Mouse (Mus musculus) gastrocnemius, postnatal 36 days (tissue): ENCODE measurements around the gene Bpi. TPM values are rescaled to one million over a fixed set of nuclear protein-coding genes. Genes with fewer than 3 reads are reported as not detected.

Source experiments
- DNase-seq, 2 experiments: peaks; one replicate each; pipeline ENCODE4 v3.0.0; 2022
- intact Hi-C: fragments of 180-260 bp; cut with DNase I; formaldehyde crosslinking; loops from one replicate; pipeline ENCODE4 v1.15.1; 2025
- long read RNA-seq, 2 experiments: library from polyadenylated mRNA; stranded (forward); transcript quantifications; one replicate each; pipeline ENCODE4 v2.0.0; 2021
- total RNA-seq, 2 experiments: library from RNA; stranded (reverse); gene quantifications; 2 replicates each; pipeline ENCODE4 v1.2.3; 2021

Bpi gene
- total RNA-seq: not detected
- long read RNA-seq, experiment 1: 0 reads
- long read RNA-seq, experiment 2: 0 reads

GRCm38 (mm10) chr2:158258005-158258418 lies at the start of gene Bpi:
Gene Bpi, plus strand, starts transcription at chr2:158258094.
- no peak for DNase-seq
- intact Hi-C loops: loop anchor here (1.0 kb wide), 1 partner anchor 50 kb away; no protein-coding TSS in a partner anchor

GRCm38 (mm10) chr2:158209776-158210175 lies 48.1 kb upstream of the Bpi start:
- no peak for DNase-seq
- intact Hi-C loops: loop anchor here (5.0 kb wide), 2 partner anchors 133 to 602 kb away; no protein-coding TSS in a partner anchor

DNA sequence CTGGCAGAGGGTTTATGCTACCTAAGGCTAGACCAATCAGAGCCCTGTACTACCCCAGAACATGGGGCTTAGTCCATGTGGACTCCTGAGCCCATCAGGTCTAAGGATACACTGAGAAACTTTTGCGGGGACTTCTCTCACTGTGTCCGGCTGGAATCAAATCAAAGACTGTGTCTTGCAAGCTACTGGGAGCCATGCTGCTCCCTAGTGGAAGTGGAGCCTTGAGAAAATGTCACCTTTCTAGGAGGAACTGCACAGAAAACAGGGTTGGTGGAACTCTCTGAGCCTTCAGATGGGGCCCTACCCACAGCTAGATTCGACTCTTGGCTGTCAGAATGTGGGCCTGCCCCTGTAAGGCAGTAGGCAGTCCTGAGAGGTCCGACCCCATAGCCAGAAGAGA lies 47.4 kb upstream of the Bpi start:
- intact Hi-C loops: no loop called here
- DNase-seq: peak in 1 of 2 experiments; percentile 40

GRCm38 (mm10) chr2:158210958-158211357 lies 46.9 kb upstream of the Bpi start:
- intact Hi-C loops: no loop called here

DNA sequence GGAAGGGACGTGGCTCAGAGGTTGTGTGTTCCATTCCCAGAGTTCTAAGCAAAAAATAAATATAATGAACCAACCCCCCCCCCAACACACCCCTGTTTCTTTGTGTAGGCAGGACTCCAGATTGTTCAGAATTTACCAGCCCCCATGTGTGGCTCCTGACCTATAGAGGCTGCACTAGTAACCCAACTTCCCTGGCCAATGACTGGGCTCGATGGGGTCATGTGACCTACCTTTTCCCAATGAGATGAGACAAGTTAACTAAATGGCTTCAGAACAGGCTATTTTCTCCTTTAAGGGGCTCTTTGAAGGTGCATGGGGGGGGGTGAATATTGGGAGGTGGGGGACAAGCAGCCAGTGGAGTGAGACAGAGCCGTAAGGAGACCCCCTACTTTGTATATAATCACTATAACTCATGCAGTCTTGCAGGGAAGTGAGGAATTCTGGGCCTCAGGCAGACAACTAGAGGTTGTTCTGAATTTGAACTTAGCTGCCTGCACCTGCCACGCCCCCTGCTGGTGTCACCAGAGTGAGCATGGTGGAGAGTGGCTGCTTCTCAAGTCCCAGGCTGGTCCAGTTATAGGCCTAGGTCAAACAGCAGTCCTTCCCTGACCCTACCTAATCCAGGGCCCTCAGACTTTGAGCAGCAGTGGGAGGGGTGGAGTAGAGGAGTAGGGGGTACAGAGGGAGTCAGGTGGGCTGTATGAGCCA lies 46.0 kb upstream of the Bpi start:
- intact Hi-C loops: no loop called here
- no peak for DNase-seq

More at GRCm38 (mm10) chr2:158210958-158211357, 46.9 kb upstream of the Bpi start:
- DNase-seq: no peak

GRCm38 (mm10) chr2:158215283-158216117 lies 42.4 kb upstream of the Bpi start:
- peak in 1 of 2 experiments; percentile 47 for DNase-seq
- intact Hi-C loops: no loop called here

- no peak for DNase-seq
- intact Hi-C loops: no loop called here
These were observed 41.4 kb upstream of the Bpi start for GRCm38 (mm10) chr2:158216510-158216909.

GRCm38 (mm10) chr2:158219562-158219961 lies 38.3 kb upstream of the Bpi start:
- intact Hi-C loops: no loop called here
- no peak for DNase-seq

GRCm38 (mm10) chr2:158221446-158222084 lies 36.3 kb upstream of the Bpi start:
- no peak for DNase-seq
- intact Hi-C loops: no loop called here

- peak in 1 of 2 experiments; percentile 64 for DNase-seq
- intact Hi-C loops: no loop called here
These were observed 35.2 kb upstream of the Bpi start for GRCm38 (mm10) chr2:158222664-158223063.

DNA sequence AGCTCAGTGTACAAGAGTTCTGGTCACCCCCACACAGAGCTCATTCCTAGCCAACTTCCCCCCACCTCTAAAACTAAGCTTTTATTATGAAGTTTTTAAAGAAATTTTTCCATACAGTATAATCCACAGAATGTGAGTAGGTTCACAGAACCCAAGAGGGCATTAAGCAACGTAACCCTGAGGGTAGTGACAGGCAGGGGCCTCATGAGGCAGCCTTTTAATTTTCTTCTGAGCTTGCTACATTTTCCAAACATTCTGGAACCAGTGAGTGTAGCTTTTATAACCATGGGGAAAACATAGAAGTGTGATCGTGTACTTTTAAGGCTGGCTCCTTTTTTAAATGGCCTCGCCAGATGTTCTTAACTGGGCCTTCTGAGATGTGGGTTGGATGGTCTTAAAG lies 34.4 kb upstream of the Bpi start:
- no peak for DNase-seq
- intact Hi-C loops: no loop called here

DNA sequence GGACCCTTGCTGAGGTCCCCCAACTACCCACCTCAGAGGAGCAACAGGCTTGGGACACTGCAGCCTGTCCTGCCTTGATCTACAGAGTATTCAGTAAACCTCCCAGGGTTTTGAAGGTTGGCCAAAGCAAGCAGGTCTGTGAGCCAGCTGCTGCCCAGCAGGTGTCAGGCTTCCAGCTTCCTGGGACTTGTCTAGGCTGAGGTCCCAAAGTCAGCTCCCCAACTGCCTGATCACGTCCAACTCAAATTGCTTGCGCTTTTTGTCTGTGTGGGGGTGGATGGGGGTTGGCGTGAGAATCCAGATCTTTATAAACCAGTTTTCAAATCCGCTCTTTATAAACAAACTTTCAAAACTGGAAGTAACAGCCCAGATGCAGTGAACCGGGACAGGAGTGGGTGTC lies 32.6 kb upstream of the Bpi start:
- peak; percentile 48 to 56 for DNase-seq
- intact Hi-C loops: no loop called here

DNA sequence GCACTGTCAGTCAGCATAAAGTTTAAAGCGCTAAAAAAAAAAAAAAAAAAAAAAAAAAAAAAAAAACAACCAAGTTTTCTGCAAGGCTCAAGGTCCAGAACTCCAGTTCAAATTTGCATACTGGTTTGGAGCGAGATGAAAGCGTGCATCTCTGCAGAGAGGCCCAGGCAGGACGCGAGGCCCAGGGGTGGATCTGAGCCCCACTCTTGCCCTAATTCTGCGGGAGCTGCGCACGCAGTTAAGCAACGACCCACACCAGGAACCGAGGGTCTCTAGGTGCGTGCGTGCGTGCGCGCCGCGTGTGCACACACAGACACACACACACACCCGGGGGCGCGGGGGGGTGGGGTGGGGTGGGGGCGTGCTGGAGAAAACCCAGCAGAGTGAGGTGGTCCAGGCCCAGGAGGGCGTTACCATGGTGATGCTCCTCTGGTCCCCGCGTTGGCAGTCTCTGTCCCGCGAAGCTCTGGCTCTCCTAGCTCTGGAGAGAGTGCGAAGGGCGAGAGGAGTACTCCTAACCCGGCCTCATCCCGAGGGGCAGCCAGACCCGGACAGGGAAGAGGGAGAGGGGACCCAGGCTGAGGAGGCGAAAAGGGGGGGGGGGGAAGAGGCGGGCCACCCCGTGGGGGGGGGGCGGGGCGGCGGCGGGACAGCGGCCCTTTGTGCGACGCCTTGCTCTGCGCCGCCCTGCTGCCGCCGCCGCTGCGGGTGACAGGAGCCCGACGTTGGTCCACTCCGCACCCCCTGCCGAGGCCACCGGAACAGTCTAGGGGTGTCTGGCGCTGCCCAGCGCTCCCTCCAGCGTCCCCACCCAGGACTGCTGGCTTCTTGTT lies 29.0 kb upstream of the Bpi start, which contains the start of gene D630003M21Rik:
Gene D630003M21Rik (minus strand): TSS at position 553 of the 833 bp plus-strand sequence.
- intact Hi-C loops: no loop called here
- DNase-seq: no peak

DNA sequence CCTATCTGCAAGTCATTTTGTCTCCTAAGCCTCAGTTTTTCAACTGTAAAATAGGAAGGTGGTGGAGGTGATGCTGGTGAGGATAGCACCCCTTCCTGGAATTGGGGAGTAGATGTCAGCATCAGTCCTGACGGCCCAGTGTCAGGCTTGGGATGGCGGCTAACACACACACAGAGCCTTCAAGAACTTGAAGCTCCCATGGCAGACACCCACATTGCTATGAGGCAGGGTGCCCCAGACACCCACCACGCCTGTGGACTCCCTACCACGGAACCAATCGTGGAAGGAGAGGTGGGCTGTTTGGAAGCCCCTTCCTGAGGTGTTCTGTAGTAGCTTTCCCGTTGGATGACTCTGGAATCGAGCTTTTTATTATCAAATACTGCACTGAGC lies 28.4 kb upstream of the Bpi start:
- intact Hi-C loops: no loop called here
- DNase-seq: no peak

GRCm38 (mm10) chr2:158230617-158231016 lies 27.3 kb upstream of the Bpi start:
- intact Hi-C loops: no loop called here
- no peak for DNase-seq

DNA sequence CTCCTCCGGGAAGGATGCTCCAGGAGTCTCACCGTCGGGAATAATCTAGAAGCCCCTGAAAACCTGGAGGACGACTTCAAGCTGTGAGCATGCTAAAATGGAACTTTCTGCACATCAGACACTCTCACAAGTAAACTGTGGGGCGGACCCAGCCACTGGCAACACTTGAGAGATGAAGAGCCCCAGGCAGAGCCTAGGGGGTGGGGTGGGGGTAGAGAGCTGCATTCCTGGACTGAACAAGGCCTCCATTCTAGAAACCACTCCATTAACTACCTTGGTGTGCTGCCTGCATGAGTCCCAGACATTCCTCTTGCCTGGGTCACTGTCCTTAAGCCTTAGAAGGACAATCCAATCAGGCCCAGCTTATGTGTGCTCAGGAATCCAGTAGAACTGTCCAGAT lies 26.8 kb upstream of the Bpi start:
- DNase-seq: no peak

GRCm38 (mm10) chr2:158232414-158232813 lies 25.5 kb upstream of the Bpi start:
- intact Hi-C loops: no loop called here

More for the DNA sequence above, 26.8 kb upstream of the Bpi start:
- intact Hi-C loops: no loop called here

GRCm38 (mm10) chr2:158233106-158233505 lies 24.8 kb upstream of the Bpi start:
- intact Hi-C loops: no loop called here
- no peak for DNase-seq

More at GRCm38 (mm10) chr2:158232414-158232813, 25.5 kb upstream of the Bpi start:
- no peak for DNase-seq

DNA sequence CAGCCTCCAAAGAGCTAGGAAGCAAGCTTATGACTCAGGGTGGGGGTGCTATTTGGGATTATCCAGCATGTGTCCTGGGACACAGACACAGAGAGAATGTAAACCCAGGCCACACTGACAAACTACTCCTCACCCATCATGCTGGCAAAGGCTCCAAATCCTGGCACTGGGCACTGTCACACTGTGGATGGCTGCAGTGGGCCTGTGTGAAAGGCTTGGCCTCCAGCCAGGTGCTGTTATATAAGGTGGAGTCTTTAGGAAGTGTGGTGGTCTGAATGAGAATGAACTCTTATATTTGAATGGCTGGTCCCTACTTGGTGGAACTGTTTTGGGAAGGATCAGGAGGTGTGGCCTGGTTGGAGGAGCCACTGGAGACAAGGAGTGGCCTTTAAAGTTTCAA lies 21.2 kb upstream of the Bpi start:
- no peak for DNase-seq
- intact Hi-C loops: no loop called here

DNA sequence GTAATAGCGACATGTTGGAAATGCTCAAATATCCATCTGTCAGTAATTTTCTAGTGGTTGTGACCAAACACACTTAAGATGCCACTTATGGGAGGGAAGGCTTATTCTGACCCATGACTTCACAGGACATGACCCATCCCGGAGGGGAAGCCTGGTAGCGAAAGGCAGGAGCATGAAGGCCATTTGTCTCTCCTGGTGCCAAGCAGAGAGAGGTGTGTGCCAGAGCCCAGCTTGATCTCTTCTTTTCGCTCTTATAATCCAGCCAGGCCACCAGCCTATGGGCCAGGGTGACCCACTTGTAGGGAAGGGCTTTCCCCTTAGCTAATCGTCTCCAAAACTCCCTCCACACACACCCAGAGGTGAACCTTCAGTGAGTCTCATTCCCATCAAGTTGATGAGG lies 19.8 kb upstream of the Bpi start:
- no peak for DNase-seq
- intact Hi-C loops: no loop called here
